ENCODE assay signal across 23 mouse cellular contexts in genomic region chr2:164664851-164665250, GRCm38 (mm10). TPM values are rescaled to one million over a fixed set of nuclear protein-coding genes. Genes with fewer than 3 reads are reported as not detected.
DNase-seq lines count a peak whose midpoint lies in the region; ATAC-seq lines count a peak whose summit lies in the region.
"Had no signal": no experiment of that assay in that cellular context is flagged by ENCODE, and none has a peak within 500 bp of the region (broad histone marks: within the 10 kb centered on the region; RNA-seq: fewer than 3 reads in every experiment).

No protein-coding gene starts in this region.

- H3K4me2 ChIP-seq in kidney, embryonic 14.5 days (replicated peaks; ENCODE audit: low read depth, low read length): no peak overlapping the region
- no peak overlapping the region for H3K4me2 ChIP-seq in kidney, embryonic 15.5 days
- H3K4me2 ChIP-seq: embryonic facial prominence, embryonic 12.5 days; forebrain, embryonic 13.5 days; forebrain, embryonic 15.5 days had no signal

- H3K36me3 ChIP-seq in kidney, embryonic 14.5 days (ENCODE audit: control insufficient read depth, insufficient read depth, low read length): no peaks in the 10 kb centered on the region
- no peaks in the 10 kb centered on the region for H3K36me3 ChIP-seq in kidney, embryonic 15.5 days
- H3K36me3 ChIP-seq: embryonic facial prominence, embryonic 10.5 days; embryonic facial prominence, embryonic 12.5 days; forebrain, embryonic 15.5 days had no signal

- H3K27me3 ChIP-seq in kidney, embryonic 14.5 days (ENCODE audit: control insufficient read depth, insufficient read depth, low read length): no peaks in the 10 kb centered on the region
- H3K27me3 ChIP-seq in kidney, embryonic 15.5 days: no peaks in the 10 kb centered on the region
- H3K27me3 ChIP-seq: embryonic facial prominence, embryonic 12.5 days; forebrain, embryonic 13.5 days; forebrain, embryonic 15.5 days had no signal

- peak; percentile 28 for DNase-seq in kidney, adult 18-20 months
- no peak for DNase-seq in kidney, postnatal 10 days
- peak; percentile 30 to 59 for DNase-seq in kidney, adult 8-10 months
- peak; percentile 20 to 77 for DNase-seq in kidney, postnatal 36 days
- DNase-seq in left cerebral cortex, adult 9 months (ENCODE audit: low spot score in 2 of 2): no peak
- DNase-seq: adrenal gland, adult 8-10 months; adrenal gland, postnatal 14 days; adrenal gland, postnatal 36 days; cerebellum, adult 11-12 months; cerebellum, adult 2 months; cerebellum, adult 9-10 months; cerebellum, postnatal 10 days; cerebellum, postnatal 25 days had no signal

- no peak for ATAC-seq in kidney, embryonic 14.5 days (ENCODE audit: low FRiP score, low TSS enrichment)
- ATAC-seq in kidney, embryonic 15.5 days (replicated peaks; ENCODE audit: low FRiP score): no peak
- ATAC-seq: forebrain, embryonic 13.5 days; forebrain, embryonic 15.5 days had no signal

- H3K27ac ChIP-seq in kidney, embryonic 14.5 days (ENCODE audit: low read depth, low read length): no peak overlapping the region
- H3K27ac ChIP-seq in kidney, embryonic 15.5 days: no peak overlapping the region
- H3K27ac ChIP-seq: embryonic facial prominence, embryonic 12.5 days; forebrain, embryonic 13.5 days; forebrain, embryonic 15.5 days had no signal

- no peaks in the 10 kb centered on the region for H3K9me3 ChIP-seq in kidney, embryonic 14.5 days (ENCODE audit: control insufficient read depth, low read length)
- H3K9me3 ChIP-seq in kidney, embryonic 15.5 days (replicated peaks): no peaks in the 10 kb centered on the region
- H3K9me3 ChIP-seq: embryonic facial prominence, embryonic 12.5 days; forebrain, embryonic 15.5 days had no signal

- no peak overlapping the region for H3K9ac ChIP-seq in kidney, embryonic 14.5 days (ENCODE audit: low read depth, low read length)
- no peak overlapping the region for H3K9ac ChIP-seq in kidney, embryonic 15.5 days
- H3K9ac ChIP-seq: embryonic facial prominence, embryonic 12.5 days; forebrain, embryonic 13.5 days; forebrain, embryonic 15.5 days had no signal

- H3K4me3 ChIP-seq in kidney, embryonic 14.5 days (ENCODE audit: low read length): no peak overlapping the region
- H3K4me3 ChIP-seq in kidney, embryonic 15.5 days (replicated peaks): no peak overlapping the region
- H3K4me3 ChIP-seq: embryonic facial prominence, embryonic 10.5 days; embryonic facial prominence, embryonic 12.5 days; forebrain, embryonic 13.5 days; forebrain, embryonic 15.5 days had no signal

- no peaks in the 10 kb centered on the region for H3K4me1 ChIP-seq in kidney, embryonic 14.5 days (ENCODE audit: control insufficient read depth, insufficient read depth, low read length)
- H3K4me1 ChIP-seq in kidney, embryonic 15.5 days: no peaks in the 10 kb centered on the region
- H3K4me1 ChIP-seq: embryonic facial prominence, embryonic 10.5 days; embryonic facial prominence, embryonic 12.5 days; forebrain, embryonic 13.5 days; forebrain, embryonic 15.5 days had no signal

- WGBS in kidney, embryonic 14.5 days: 88% methylated on average over 7 of the region's 7 CpGs
- WGBS in kidney, embryonic 15.5 days: 86% methylated on average over 7 of the region's 7 CpGs

RNA-seq across cellular contexts. Expression of gene Wfdc9, which starts 8.5 kb away (rescaled TPM):
- polyA plus RNA-seq in kidney, embryonic 14.5 days (2014; fragmentation: Nextera tagmentation; extraction: Ambion mirVana): not detected in 2 replicates
- not detected in 2 replicates for polyA plus RNA-seq in kidney, embryonic 15.5 days (2015; fragmentation: Nextera tagmentation; extraction: Ambion mirVana)
- polyA plus RNA-seq: C2C12; cerebellum, adult 2 months; cortical plate, adult 2 months; embryonic facial prominence, embryonic 10.5 days; embryonic facial prominence, embryonic 12.5 days; embryonic facial prominence, embryonic 14.5 days; forebrain, embryonic 11.5 days; forebrain, embryonic 13.5 days; forebrain, embryonic 15.5 days had no signal

RNA-seq across cellular contexts. Expression of gene Wfdc10, which starts 9.0 kb away (rescaled TPM):
- polyA plus RNA-seq in kidney, embryonic 14.5 days (2014; fragmentation: Nextera tagmentation; extraction: Ambion mirVana): not detected in 2 replicates
- polyA plus RNA-seq in kidney, embryonic 15.5 days (2015; fragmentation: Nextera tagmentation; extraction: Ambion mirVana): 0.41 TPM in 1 of 2 replicates, not detected in the other
- polyA plus RNA-seq: C2C12; cerebellum, adult 2 months; cortical plate, adult 2 months; embryonic facial prominence, embryonic 10.5 days; embryonic facial prominence, embryonic 12.5 days; forebrain, embryonic 11.5 days; forebrain, embryonic 13.5 days; forebrain, embryonic 15.5 days had no signal

RNA-seq across cellular contexts. Expression of gene Wfdc11, which starts 9.0 kb away (rescaled TPM):
- not detected in 2 replicates for polyA plus RNA-seq in kidney, embryonic 14.5 days (2014; fragmentation: Nextera tagmentation; extraction: Ambion mirVana)
- polyA plus RNA-seq in kidney, embryonic 15.5 days (2015; fragmentation: Nextera tagmentation; extraction: Ambion mirVana): not detected in 2 replicates
- polyA plus RNA-seq: C2C12; cerebellum, adult 2 months; cortical plate, adult 2 months; embryonic facial prominence, embryonic 10.5 days; embryonic facial prominence, embryonic 12.5 days; embryonic facial prominence, embryonic 14.5 days; forebrain, embryonic 11.5 days; forebrain, embryonic 13.5 days; forebrain, embryonic 15.5 days had no signal

RNA-seq across cellular contexts. Expression of gene Wfdc13, which starts 20.1 kb away (rescaled TPM):
- polyA plus RNA-seq in kidney, embryonic 14.5 days (2014; fragmentation: Nextera tagmentation; extraction: Ambion mirVana): 0.54 and 0.93 TPM in 2 replicates
- polyA plus RNA-seq in kidney, embryonic 15.5 days (2015; fragmentation: Nextera tagmentation; extraction: Ambion mirVana): 0.43 and 0.57 TPM in 2 replicates
- polyA plus RNA-seq: C2C12; cerebellum, adult 2 months; cortical plate, adult 2 months; forebrain, embryonic 11.5 days; forebrain, embryonic 13.5 days; forebrain, embryonic 15.5 days had no signal

RNA-seq across cellular contexts. Expression of gene Wfdc16, which starts 26.3 kb away (rescaled TPM):
- not detected in 2 replicates for polyA plus RNA-seq in kidney, embryonic 14.5 days (2014; fragmentation: Nextera tagmentation; extraction: Ambion mirVana)
- not detected in 2 replicates for polyA plus RNA-seq in kidney, embryonic 15.5 days (2015; fragmentation: Nextera tagmentation; extraction: Ambion mirVana)
- polyA plus RNA-seq: C2C12; cerebellum, adult 2 months; cortical plate, adult 2 months; embryonic facial prominence, embryonic 10.5 days; embryonic facial prominence, embryonic 12.5 days; embryonic facial prominence, embryonic 14.5 days; forebrain, embryonic 11.5 days; forebrain, embryonic 13.5 days; forebrain, embryonic 15.5 days had no signal

Comparison
In these comparisons a context has a peak if more than half of its experiments do, and no peak if none do; other contexts are left out.
1. DNase-seq: peak in kidney, adult 18-20 months (single experiment), kidney, adult 8-10 months (2 of 2) and kidney, postnatal 36 days (2 of 2); none in kidney, postnatal 10 days (single experiment) and left cerebral cortex, adult 9 months (0 of 2).